Mouse (Mus musculus) heart, adult 10 weeks (tissue): ENCODE measurements around the gene Tcfl5. TPM values are rescaled to one million over a fixed set of nuclear protein-coding genes. Genes with fewer than 3 reads are reported as not detected.

Experiments used
- polyA plus RNA-seq: library from polyadenylated mRNA; stranded (reverse); fragments of 350-450 nt; fragmentation: Illumina TruSeq; extraction: RNeasy Lipid Tissue Mini Kit (QIAGEN cat#74804); gene quantifications from one replicate; pipeline ENCODE4 v1.2.3, GENCODE M21; 2014; ENCODE audit warnings: low read depth, low replicate concordance

Tcfl5 gene
- polyA plus RNA-seq: not detected

DNA sequence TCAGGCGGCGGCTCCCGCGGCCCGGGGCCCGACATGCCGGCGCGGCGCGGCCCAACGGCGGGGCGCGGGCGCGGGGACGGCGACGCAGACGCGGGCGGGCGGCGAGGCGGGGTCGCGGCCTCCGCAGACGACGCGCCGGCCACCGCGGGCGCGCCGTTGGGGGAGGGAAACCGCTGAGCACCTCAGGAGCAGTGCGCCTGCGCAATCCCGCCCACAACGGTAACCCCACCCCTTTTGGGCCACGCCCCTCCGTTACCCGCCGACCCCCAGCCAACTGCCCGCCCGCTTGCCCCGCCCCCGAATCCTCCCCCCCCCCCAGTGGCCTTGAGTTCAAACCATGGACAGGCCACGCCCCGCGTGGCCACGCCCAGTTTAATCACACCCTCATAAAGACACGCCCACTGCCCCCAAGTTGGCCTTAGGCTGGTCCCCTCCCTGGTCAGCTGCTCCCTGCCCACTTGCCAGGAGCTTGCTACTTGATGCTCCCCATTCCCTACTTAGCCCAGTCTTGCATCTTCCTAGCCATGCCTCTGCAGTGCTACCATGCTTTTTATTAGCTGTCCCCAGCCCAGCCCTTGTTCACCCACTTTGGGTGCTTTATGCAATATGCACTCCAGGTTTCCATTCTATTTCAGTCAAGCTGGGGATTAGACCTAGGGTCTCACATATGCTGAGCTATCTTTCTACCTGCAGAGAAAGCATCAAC, at the start of gene Tcfl5:
Gene Tcfl5, minus strand, starts transcription at position 154 of the 706 bp plus-strand sequence.

DNA sequence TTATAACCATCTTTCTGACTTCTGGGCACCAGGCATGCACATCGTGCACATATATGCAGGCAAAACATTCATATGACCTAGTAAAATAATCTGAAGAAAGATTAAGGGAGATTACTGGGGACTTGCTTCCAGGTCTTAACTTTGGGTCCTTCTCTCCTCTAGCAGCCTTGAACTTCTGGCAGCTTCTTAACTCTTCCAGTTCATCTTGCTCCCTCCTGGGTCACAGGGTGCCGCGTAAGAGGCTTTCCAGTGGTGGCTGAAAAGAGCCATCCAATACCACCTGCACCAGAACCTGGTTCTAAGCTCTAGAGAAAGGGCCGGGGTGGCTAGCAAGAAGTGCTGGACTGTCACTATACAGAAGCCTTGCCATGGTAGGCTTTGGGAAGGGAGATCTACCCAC, 45.0 kb downstream of the Tcfl5 start, which contains the start of gene Col9a3:
Gene Col9a3, plus strand, starts transcription at position 301 of the 400 bp plus-strand sequence.

DNA sequence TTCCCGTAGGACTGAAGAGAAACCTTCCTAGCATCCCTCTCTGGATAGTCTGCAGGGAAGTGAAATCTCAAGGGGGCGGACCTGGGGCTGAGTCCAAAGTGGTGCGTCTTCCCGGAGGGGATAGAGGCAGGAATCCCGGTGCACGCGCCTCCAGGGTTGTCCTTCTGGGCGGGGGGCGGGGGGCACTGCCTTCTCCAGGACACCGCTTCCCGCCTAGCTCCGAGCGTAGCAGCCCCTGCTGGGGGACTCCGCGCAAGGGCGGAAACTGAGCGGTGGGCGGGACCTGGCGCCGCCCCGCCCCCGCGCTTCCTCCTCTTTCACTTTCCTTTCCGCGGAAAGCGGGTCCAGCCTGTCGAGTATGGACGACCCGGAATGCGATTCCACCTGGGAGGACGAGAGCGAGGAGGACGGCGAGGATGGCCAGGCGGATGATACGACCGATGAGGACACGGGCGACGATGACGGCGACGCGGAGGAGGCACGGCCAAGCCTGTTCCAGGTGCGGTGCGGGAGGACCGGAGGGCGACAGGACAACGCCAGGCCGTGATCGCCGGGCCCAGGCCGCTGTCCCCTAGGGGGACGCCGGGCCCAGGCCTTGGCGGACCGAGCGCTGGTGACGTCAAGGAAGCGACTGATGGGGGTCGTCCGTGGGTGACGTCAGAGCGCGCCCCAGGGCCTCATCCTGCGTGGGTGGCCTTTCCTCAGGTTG, 53.2 kb downstream of the Tcfl5 start, which contains the start of gene Ogfr:
Gene Ogfr, plus strand, starts transcription at position 123 of the 709 bp plus-strand sequence.

DNA sequence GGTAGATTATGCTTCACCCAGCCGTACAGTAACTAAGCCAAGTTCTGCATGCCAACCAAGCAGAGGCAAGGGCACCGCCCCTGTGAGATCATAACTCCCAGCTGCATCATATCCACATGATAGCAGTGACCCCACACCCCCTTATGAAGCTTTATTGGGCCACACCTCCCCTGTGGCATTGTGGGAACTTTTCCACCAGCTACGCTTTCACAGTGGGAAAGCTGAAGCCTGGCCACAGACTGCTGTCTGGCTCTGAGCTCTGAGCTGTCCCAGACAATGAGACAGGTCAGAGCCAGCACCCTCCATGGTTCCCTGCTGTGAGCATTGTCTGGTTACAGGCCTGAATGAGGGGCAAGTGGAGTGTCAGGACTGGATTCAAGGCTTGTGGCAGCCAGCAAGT, 61.5 kb downstream of the Tcfl5 start, which contains the start of gene Mrgbp:
Gene Mrgbp, plus strand, starts transcription at position 303 of the 400 bp plus-strand sequence.

Other genes starting within 250 kb of the Tcfl5 start
- not detected for gene Slco4a1, start 186.5 kb downstream of the Tcfl5 start, polyA plus RNA-seq
- not detected for gene Ntsr1, start 142.7 kb downstream of the Tcfl5 start, polyA plus RNA-seq
- 19.6 TPM for gene Mrgbp, start 61.4 kb downstream of the Tcfl5 start, polyA plus RNA-seq
- gene Ogfr, start 53.5 kb downstream of the Tcfl5 start, polyA plus RNA-seq: 34.1 TPM
- gene Col9a3, start 44.9 kb downstream of the Tcfl5 start, polyA plus RNA-seq: 0.21 TPM
- gene Dido1, start 67.3 kb upstream of the Tcfl5 start, polyA plus RNA-seq: 18.7 TPM
- 64.8 TPM for gene Gid8, start 67.4 kb upstream of the Tcfl5 start, polyA plus RNA-seq
- 1.7 TPM for gene Slc17a9, start 82.6 kb upstream of the Tcfl5 start, polyA plus RNA-seq
- not detected for gene Bhlhe23, start 134.2 kb upstream of the Tcfl5 start, polyA plus RNA-seq